Mouse (Mus musculus): ENCODE data around the gene Mtif2. TPM values are rescaled to one million over a fixed set of nuclear protein-coding genes. Genes with fewer than 3 reads are reported as not detected.
"Not testable (repeated sequence)": the region's sequence is repeated elsewhere in the genome, so short reads cannot be mapped to it uniquely, and the experiment has no call there.

Mtif2 gene
- 36.0 and 49.6 TPM in 2 replicates for total RNA-seq (2021)
- long read RNA-seq, transcript Mtif2-201 (14 exons, 2,425 nt): minor isoform, 6 of 51 reads
- long read RNA-seq, transcript Mtif2-202 (14 exons, 2,741 nt): major isoform, 29 of 51 reads
- long read RNA-seq, partial matches to known transcripts: 5 of 51 reads
- long read RNA-seq, other reads (novel, unspliced or antisense): 10 of 51 reads

DNA sequence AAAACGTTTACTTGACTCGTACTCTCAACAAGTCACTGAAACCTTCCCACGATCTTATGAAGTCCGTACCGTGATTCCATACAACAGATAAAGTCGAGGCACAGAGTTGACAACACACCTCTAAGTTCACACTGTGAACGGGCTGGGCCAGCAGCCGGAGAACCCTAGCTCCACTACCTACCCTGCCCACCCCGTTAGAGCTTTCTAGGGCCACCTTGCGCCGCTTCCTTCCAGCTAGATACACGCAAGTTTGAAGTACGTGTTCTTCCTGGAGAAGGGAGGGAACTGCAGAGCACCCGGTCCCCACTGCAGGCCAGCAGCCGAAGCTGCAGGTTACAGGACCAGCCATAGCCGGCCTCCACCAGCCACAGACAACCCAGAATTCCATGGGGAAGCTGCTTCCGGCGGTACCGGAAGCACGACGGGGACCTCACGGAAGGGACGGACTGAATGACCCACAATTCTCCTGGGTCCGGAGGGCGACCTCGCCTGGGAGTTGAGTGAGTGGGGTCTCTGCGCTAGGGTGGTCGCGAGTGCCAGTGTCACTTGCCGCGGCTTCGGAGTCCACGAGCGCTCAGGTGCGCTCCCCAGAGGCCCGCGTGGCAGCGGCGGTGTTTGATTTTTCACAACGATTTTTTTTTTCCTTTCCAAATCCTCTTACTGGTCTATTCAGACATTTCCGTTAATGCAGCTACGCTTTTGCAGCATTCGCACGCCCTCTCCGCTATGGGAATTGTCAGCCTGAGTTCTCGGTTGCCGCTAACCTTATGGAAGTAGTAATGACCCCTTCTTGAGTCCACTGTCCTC, at the start of gene Mtif2:
Mtif2 (plus strand) TSS at position 421 of the 807 bp plus-strand sequence.
- DNase-seq: peak; percentile 75

DNA sequence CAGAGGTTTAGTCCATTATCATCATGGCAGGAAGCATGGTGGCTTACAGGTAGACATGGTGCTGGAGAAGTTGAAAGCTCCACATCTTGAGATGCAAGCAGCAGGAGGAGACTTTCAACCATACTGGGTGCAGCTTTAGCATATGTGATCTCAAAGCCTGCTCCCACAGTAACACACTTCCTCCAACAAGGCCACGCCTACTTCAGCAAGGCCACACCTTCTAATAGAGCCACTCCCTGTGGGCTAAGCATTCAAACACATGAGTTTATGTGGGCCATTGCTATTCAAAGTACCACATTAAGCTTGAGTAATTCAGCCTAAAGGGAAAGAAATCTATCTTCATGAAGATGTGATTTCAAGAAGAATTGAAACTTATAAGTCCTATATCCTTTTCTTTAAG, 33.1 kb upstream of the Mtif2 start:
- no peak for DNase-seq

DNA sequence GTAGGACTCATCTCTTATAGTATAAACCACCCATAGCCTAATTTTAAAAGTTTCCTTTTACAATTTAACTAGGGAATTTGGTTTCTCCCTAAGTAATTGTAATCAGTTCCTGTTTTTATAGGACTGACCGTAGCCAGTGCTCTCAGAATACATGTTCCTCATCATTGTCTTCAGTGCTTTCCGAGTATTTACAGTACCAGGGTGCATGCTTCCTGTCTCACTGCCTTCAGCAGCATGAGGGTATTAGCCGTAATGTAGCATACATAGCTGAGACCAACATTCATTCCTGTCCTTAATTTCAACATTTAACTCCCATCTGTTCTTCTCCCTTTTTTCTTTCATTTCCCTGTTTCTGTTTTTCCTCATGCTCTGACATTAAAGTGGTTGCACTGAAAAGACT, 29.2 kb upstream of the Mtif2 start:
- no peak for DNase-seq

DNA sequence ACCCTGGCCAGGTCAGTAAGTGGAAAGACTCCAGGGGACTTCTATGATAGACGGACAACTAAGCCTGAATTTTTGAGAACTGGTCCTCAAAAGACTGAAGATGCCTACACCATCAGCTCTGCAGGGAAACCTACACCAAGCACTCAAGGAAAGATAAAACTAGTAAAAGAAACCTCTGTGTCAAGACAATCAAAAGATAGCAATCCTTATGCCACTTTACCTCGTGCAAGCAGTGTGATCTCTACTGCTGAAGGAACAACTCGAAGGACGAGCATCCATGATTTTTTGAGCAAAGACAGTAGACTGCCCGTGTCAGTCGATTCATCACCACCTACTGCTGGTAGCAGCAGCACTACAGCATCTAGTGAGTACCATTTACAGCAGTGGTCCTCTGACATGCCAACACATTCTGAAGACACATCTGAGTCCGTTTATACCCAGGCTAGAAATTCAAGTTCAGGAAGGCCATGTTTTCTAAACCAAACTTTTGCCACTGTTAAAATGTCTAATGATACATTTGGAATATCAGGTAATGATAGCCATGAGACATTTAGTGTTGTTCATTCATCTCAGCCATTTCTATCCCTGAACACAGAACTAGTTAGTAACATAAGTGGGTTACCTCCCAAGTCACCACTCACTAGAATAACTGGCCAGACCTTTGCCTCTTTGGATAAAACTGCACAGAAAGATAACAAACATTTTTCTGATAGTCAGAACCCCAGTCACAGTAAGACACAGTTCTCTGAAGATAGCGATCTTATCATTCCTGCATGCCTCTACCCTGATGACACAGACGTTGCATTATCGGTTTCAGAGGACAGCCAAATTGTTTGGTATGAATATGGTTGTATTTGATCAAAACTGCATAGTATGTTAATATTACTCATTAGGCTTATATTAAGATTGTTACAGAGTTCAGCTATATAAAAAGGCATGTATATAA, 22.0 kb upstream of the Mtif2 start:
- DNase-seq: no peak

DNA sequence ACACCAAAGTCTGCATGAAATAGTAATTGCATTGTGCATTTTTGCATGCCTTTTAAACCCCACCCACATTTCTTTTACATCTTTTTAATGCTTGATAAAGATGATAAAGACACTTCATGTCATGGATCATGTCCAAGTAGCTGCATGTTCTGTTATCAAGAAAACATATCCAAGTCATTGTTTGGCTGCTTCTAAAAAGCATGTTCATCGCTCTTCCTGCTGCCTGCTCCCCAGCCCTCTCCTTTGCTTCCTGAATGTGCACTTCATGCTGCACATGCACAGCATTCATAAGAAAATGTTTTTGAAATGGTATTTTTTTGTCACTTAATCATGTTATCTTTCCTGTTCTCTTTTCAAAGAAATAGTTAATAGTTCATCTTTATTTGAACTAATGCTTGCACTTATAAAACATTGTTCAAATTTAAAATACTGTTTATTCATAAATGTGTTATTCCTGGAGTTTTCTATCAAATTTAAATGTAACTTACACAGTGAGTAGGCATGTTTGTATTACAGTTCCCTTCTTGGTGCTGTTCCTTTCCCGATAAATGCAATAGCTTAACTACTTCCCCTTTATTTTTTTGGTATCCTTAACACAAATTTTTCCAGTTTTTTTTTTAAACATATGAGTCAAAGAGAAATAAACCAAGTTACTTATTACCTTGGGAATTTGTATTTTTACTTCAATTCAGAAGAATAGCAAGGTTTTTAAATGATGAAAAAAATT, 21.1 kb upstream of the Mtif2 start:
- no peak for DNase-seq

DNA sequence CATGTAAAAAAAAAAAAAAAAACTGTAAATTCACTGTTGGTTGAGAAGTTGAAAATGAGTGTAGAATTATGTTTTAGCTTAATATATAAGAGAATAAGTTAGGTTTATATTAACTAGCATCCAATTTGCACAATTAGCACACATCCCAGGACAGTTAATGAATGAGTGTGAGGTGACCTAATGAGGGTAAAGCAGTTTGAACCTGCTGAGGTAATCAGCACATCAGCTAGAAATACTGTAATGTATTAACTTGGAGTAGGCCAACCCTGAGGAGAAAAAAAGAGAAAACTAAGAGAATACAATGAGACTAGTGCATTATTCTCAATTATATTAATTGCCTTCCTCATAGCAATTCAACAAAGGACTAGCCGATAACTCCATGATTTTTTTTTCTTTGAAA, 16.8 kb upstream of the Mtif2 start:
- no peak for DNase-seq

DNA sequence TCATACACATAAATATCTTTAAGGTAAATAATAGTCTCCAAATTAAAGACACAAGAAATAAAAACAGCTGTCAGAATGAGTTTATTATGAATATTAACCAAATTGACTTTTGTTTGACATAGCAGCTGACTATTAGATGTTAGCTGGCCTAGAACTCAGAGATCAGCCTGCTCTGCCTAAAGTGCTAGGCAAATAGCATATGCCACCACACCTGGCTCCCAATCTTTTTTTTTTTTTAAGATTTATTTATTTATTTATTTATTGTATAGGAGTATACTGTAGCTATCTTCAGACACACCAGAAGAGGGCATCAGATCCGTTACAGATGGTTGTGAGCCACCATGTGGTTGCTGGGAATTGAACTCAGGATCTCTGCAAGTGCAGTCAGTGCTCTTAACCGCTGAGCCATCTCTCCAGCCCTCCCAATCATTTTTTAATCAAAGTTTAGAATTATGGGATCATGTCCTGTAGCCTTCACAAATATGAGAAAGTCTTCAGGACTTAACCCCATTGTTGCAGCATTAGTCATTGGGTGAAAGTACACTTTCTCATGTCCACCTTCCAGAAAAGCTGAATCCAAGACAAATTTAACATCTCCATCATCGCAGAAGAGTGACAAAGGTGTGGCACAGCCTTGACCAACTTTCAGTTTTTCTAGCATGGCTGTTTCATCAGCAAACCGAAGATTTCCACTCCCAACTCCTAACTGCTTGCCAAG, 13.2 kb upstream of the Mtif2 start:
- DNase-seq: no peak

DNA sequence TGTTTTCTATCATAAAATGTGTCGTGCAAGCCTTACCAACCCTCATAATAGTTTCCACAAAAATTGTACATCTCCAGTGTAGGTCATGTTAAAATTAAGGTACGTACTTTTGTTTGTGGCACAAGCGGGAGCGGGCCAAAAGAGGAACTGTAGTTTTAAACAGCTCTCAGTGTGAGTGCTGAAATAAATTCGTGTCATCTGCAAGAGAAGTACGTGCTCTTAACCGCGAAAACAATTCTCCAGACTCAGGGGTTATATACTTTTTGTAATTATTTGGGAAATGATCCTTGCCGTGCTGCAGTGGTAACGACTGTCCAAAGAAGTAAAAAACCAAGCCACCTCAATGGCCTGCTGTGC, 11.9 kb upstream of the Mtif2 start:
- DNase-seq: no peak

DNA sequence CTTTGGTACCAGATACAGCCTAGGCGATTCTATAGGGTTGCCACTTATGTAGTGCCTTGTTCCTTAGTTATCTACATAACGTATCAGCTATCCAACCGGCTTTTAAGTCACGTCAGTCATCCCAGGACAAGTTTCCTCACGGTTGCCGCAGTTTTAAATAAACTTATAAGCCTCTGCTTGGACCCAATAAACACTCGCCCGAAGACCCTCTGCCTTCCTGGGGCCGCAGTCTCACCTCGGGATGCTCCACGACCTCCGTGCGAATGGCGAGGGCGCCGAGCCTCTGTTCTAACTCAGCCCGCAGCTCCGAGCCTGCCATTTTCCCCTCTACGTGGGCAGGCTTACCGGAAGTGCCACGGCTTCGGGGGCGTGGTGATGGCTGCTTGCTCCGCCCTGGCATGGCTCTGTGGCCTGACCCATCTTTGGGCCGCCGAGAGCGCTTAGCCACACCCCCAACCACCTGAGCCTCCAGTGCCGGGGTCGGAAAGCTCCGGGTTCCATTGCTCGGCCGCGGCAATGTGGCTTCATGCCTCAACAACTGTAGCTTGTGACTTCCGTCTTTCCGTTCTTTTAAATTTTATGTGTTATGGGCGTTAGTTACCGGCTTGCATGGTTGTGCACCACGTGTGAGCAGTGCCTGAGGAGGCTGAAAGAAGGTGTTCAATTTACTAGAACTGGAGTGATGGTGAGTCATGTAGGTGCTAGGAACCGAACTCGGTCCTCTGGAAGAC, 11.4 kb upstream of the Mtif2 start, which contains the start of gene Prorsd1:
Prorsd1 (minus strand) TSS at position 352 of the 731 bp plus-strand sequence.
- DNase-seq: peak; percentile 92

DNA sequence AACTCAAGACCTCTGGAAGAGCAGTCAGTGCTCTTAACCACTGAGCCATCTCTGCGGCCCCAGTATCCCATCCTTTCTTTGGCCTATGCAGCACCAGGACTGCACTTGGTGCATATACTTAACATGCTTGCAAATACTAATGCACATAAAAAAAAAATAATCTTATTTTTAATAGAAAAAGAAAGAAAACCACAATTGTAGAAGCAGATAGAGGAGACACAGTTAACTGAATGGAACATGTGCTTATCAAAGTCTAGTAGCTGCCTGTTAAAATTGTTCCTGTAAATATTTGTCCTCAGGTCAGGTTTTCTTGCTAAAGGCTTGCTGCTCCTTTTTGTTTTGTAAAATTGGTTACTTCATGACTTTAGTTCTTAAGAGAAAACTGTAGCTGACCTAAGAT, 12.0 kb downstream of the Mtif2 start:
- no peak for DNase-seq

DNA sequence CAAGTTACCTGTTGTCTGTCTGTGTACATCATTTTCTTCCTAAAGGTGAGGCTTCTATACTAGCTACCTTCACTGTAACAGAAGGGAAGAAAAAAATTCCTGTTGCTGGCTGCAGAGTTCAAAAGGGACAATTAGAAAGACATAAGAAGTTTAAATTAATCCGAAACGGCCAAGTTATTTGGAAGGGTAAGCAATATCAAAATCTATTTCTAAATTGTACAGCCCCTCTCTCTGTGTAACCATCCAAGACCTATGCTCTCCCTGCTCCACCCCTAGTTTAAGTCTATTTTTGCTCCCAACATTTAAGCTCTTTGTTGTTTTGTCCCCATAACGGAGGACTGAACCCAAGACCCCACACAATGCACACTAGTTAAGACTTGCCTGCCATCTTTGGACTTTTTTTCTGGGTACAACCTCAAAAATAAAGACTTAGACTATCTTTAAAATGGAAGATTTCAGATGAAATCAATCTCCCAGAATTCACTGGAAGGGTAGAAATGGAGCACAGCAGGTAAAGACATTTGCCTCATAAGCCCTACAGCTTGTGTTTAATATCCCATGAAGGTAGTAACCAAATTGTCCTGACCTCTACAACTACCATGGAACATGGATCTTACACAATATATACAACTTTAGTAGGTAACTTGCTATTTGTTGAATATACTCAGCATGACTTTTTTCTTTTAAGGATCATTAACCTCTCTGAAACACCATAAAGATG, 18.2 kb downstream of the Mtif2 start:
- no peak for DNase-seq

DNA sequence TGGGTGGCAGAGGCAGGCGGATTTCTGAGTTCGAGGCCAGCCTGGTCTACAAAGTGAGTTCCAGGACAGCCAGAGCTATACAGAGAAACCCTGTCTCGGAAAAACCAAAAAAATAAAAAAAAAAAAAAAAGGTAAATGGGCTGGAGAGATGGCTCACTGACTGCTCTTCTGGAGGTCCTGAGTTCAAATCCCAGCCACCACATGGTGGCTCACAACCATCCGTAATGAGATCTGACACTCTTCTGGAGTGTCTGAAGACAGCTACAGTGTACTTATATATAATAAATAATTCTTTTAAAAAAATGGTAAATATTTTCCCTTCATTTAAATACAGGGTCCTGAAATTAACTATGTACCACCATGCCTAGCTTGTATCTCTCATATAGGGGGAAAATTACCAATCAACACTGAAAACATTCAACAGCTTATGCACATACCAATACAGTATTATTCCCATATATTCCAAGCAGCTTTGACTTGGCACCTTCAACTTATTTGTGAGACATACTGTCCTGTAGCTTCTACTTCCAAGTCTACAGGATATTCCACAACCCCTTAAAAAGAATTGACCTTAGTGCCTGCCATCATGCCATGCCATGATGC, 19.0 kb downstream of the Mtif2 start:
- DNase-seq: not testable (repeated sequence)

DNA sequence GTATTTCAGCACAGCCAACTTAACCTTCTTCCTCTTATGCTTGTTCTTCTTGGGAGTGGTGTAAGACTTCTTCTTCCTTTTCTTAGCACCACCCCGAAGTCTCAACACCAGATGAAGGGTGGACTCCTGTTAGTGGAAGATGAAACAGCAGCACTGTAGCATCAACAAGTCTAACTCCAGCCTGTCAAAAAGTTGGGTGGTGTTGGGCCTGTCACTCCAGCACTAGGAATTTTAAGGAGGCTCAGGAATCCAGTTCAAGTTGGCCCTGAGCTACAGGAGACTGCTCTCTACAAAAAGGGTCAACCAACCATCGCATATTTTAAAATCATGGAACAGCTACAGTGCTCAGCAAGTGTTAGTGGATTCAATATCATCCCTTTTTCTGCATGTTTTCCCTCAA, 20.1 kb downstream of the Mtif2 start:
- DNase-seq: not testable (repeated sequence)

DNA sequence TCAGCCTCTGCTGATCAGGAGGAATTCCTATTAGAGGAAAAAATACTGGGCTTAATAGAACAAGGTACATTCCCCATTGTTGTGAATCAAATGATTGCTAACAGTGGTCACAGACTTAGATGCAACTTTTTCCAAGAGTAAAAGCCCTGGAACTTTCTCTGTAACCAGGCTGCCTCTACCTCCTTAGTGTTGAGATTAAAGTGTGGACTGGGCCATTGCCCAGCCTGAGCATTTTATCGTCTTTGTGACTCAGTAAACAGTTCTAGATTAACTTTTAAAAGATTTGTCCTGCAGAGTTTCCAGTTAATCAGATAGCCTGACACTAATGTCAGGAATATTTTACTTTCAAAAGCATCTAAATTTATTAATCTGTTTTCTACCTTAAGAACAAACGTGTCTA, 20.6 kb downstream of the Mtif2 start:
- no peak for DNase-seq

DNA sequence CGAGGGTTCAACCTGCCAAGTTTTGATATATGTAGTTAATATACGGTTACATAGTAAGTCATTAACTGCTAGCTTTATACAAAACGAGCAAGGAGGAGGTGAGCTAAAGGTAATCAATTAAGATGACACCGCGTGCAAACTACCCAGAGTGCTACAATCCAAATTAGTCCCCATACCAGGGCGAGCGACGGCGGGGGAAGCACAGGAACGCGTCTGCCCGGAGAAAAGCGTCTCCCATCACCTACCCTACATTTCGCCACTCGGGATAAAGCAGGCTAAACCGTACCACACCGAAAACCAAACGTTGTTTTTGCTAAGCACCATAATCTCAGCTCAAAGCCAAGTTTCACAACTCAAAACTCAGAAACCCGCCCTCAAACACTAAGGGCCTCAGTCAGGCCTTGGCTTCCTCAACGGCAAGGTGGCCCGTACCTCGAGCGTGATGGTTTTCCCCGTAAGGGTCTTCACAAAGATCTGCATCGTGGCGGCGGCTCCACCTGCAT, 21.1 kb downstream of the Mtif2 start:
- DNase-seq: no peak

DNA sequence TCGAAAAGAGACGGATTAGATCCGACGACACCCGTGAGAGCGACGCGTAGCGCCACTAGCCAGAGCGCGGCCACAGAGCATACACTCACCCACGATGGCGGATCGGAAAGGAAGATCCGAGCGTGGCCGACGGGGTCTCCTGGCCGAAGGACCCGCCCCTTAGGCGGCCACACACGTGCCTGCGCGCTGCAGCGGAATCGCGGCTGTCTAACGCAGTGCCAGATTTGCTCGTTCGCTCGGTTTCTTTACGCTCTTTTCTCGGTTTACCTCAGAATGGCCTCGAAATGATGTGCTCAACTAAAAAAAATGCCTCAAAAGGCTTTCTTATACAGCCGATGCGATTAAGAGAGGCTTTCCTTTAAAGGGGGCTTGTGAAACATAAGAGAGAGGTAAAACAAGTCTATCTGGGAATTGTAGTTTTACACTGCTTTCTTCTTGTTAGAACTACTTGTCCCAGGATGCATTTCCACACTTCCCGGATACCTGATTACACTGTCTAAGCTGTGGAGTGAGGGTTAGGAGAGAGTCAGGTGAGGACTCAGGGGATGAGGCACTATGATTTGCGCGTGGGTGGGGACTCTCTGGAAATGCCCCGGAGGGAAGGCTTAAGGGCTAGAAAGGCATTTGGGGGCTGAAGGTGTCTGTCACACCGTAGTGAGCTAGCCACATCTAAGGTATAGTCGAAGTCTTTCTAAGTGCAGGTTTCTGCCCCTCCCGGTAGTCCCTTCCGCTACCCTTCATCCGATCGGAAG, 21.7 kb downstream of the Mtif2 start, which contains the start of the genes Clhc1 and Rps27a:
Clhc1 (plus strand) TSS at position 199 of the 752 bp plus-strand sequence.
Rps27a (minus strand) TSS at position 358 of the 752 bp plus-strand sequence.
- peak; percentile 95 for DNase-seq

DNA sequence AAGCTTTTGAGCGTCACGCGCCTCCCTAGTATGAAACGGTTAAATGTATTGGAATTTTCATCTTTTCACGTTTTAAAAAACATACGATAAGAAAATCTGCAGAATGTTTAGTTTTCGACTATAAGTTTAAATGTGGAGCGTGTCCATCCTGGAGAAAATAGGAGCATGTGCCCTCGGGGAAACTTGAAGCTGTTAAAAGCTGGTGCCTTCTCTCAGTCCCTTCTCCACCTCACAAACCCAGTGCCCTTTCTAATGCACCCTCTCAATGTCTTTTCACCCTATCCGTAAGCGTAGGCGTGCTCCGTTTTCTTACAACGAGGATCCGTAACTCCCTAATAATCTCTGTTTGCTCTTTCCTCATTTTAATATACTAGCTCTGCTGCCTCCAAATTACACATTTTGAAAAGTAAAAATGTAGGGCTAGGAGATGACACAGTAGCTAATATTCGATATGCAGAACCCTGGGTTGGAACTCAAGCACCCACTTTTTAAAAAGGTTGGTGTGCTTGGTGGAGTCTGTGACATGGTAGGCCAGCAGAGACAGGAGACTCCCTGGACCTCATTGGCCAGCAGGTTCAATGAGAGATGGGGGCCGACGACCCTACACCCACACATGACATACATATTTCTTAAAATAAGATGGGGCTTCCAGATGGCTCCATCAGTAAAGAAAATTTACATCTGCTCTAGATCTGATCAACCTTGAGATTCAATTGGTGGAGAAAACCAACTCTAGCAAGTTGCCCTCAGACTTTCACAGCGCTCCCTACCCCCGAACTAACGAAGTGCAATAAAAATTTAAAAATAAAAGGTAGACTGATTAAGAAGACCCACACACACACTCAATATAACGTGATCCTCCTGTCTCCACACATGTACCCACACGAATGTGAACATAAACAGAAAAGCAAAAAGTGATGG, 22.6 kb downstream of the Mtif2 start:
- DNase-seq: no peak
